Mouse (Mus musculus) cerebellum, adult 2 months (tissue): ENCODE measurements around the gene Hibch. TPM values are rescaled to one million over a fixed set of nuclear protein-coding genes. Genes with fewer than 3 reads are reported as not detected.

Experiments used
- DNase-seq, 2 experiments: peaks; one replicate each; pipeline ENCODE4 v3.0.0; 2021
- H3K27ac ChIP-seq: fragments of 200-500 bp; 2 replicates; pipeline ENCODE4 v1.5.1; 2012; ENCODE audit warnings: low read length, control low read depth, inconsistent platforms; ENCODE audit not compliant: insufficient read depth
- H3K27me3 ChIP-seq: fragments of 200-500 bp; 2 replicates; pipeline ENCODE4 v1.6.1; 2012; ENCODE audit warnings: inconsistent platforms, mild to moderate bottlenecking, low read length, moderate library complexity; ENCODE audit not compliant: control insufficient read depth, insufficient read depth
- H3K4me1 ChIP-seq: fragments of 200-500 bp; 2 replicates; pipeline ENCODE4 v1.6.1; 2011; ENCODE audit warnings: low read length; ENCODE audit not compliant: control insufficient read depth, insufficient read depth
- H3K4me3 ChIP-seq: fragments of 200-500 bp; replicated peaks from 2 replicates; pipeline ENCODE3; 2011; ENCODE audit warnings: mild to moderate bottlenecking, low read depth, low read length, control low read depth; ENCODE audit not compliant: insufficient read depth
- CTCF ChIP-seq: fragments of 200-500 bp; IDR thresholded peaks from 2 replicates; pipeline ENCODE4 v1.5.1; 2011; ENCODE audit warnings: low read depth, mild to moderate bottlenecking, control low read depth, low read length, moderate library complexity, borderline replicate concordance; ENCODE audit not compliant: insufficient read depth
- POLR2A ChIP-seq: fragments of 200-500 bp; IDR thresholded peaks from 2 replicates; pipeline ENCODE4 v1.6.1; 2011; ENCODE audit warnings: low read length, control low read depth, borderline replicate concordance; ENCODE audit not compliant: insufficient read depth
- WGBS: fragments of 180-500 bp; shearing (Covaris S2); methylation state at CpG from one replicate; pipeline ENCODE4 v1.1.7; 2018; 5-methylcytosine and 5-hydroxymethylcytosine counted together
- polyA plus RNA-seq: library from polyadenylated mRNA; depleted of rRNA; stranded (reverse); fragments of >200 nt; gene quantifications from 2 replicates; pipeline ENCODE4 v1.2.3, GENCODE M21; 2012; rRNA removed

Gene Hibch
- polyA plus RNA-seq, 1 experiment: 27.9 TPM

GRCm38 (mm10) chr1:52952551-52953397 is 108.0 kb downstream of the Hibch start:
- peak overlapping the region; percentile 90 for H3K4me3 ChIP-seq
- 1% methylated on average over 47 of the region's 47 CpGs for WGBS
- TF ChIP-seq POLR2A (peak; percentile 36; the same call in 1 of the 2 replicates), CTCF (no peak)
- no peaks in the 10 kb centered on the region for H3K27me3 ChIP-seq
- H3K27ac ChIP-seq: peak overlapping the region; percentile 85
- peak; percentile 78 to 85 for DNase-seq
- no peaks in the 10 kb centered on the region for H3K4me1 ChIP-seq

- no peaks in the 10 kb centered on the region for H3K4me1 ChIP-seq
Measured at GRCm38 (mm10) chr1:52953548-52953947, 108.8 kb downstream of the Hibch start.

GRCm38 (mm10) chr1:52954456-52954855 is 109.7 kb downstream of the Hibch start:
- WGBS: 99% methylated on average over 2 of the region's 2 CpGs
- TF ChIP-seq POLR2A (no peak), CTCF (no peak)
- no peak for DNase-seq
- Histone ChIP-seq H3K4me3 (no peak overlapping the region), H3K27me3 (no peaks in the 10 kb centered on the region), H3K4me1 (no peaks in the 10 kb centered on the region), H3K27ac (no peak overlapping the region)

More at GRCm38 (mm10) chr1:52953548-52953947, 108.8 kb downstream of the Hibch start:
- TF ChIP-seq POLR2A (no peak), CTCF (no peak)
- H3K27ac ChIP-seq: no peak overlapping the region
- 51% methylated on average over 4 of the region's 4 CpGs for WGBS
- no peak overlapping the region for H3K4me3 ChIP-seq
- no peak for DNase-seq
- H3K27me3 ChIP-seq: no peaks in the 10 kb centered on the region

- DNase-seq: peak; percentile 51 to 52
- TF ChIP-seq CTCF (peak; percentile 43; the same call in 1 of the 2 replicates), POLR2A (no peak)
- H3K4me1 ChIP-seq: no peaks in the 10 kb centered on the region
- no peak overlapping the region for H3K4me3 ChIP-seq
- no peak overlapping the region for H3K27ac ChIP-seq
- WGBS: 49% methylated on average over 6 of the region's 6 CpGs
- no peaks in the 10 kb centered on the region for H3K27me3 ChIP-seq
Measured at GRCm38 (mm10) chr1:52955102-52955501, 110.4 kb downstream of the Hibch start.

GRCm38 (mm10) chr1:52956746-52957145 is 112.0 kb downstream of the Hibch start:
- no peak for DNase-seq
- no peak overlapping the region for H3K4me3 ChIP-seq
- 60% methylated on average over 4 of the region's 4 CpGs for WGBS
- TF ChIP-seq CTCF (no peak), POLR2A (no peak)
- no peak overlapping the region for H3K27ac ChIP-seq
- no peaks in the 10 kb centered on the region for H3K27me3 ChIP-seq
- no peaks in the 10 kb centered on the region for H3K4me1 ChIP-seq

GRCm38 (mm10) chr1:52960191-52960590 is 115.5 kb downstream of the Hibch start:
- 59% methylated on average over 6 of the region's 6 CpGs for WGBS
- H3K4me3 ChIP-seq: no peak overlapping the region
- TF ChIP-seq CTCF: no peak
- TF ChIP-seq POLR2A: no peak
- no peaks in the 10 kb centered on the region for H3K4me1 ChIP-seq
- H3K27ac ChIP-seq: no peak overlapping the region
- no peak for DNase-seq
- no peaks in the 10 kb centered on the region for H3K27me3 ChIP-seq

GRCm38 (mm10) chr1:52963097-52963496 is 118.4 kb downstream of the Hibch start:
- Histone ChIP-seq H3K27me3 (no peaks in the 10 kb centered on the region), H3K27ac (no peak overlapping the region), H3K4me1 (no peaks in the 10 kb centered on the region), H3K4me3 (no peak overlapping the region)
- no peak for TF ChIP-seq CTCF
- TF ChIP-seq POLR2A: no peak
- WGBS: 87% methylated on average over 2 of the region's 2 CpGs
- no peak for DNase-seq

GRCm38 (mm10) chr1:52964581-52964980 is 119.9 kb downstream of the Hibch start:
- TF ChIP-seq CTCF: no peak
- TF ChIP-seq POLR2A: no peak
- Histone ChIP-seq H3K4me3 (no peak overlapping the region), H3K4me1 (no peaks in the 10 kb centered on the region), H3K27me3 (no peaks in the 10 kb centered on the region), H3K27ac (no peak overlapping the region)
- DNase-seq: no peak
- 79% methylated on average over 8 of the region's 8 CpGs for WGBS

Other genes starting within 250 kb of the Hibch start
- gene Nemp2, start 214.2 kb upstream of the Hibch start, polyA plus RNA-seq: 9.3 and 11.3 TPM in 2 replicates
- 48.3 and 51.5 TPM in 2 replicates for gene Mfsd6, start 117.5 kb upstream of the Hibch start, polyA plus RNA-seq
- gene Inpp1, start 27.2 kb upstream of the Hibch start, polyA plus RNA-seq: 43.9 and 51.8 TPM in 2 replicates
- 12.4 and 13.9 TPM in 2 replicates for gene 1700019D03Rik, start 175.2 kb downstream of the Hibch start, polyA plus RNA-seq
- 0.18 and 0.19 TPM in 2 replicates for gene Mstn, start 216.7 kb downstream of the Hibch start, polyA plus RNA-seq